Mouse (Mus musculus) small intestine, adult 2 months (tissue): ENCODE data around the gene Gon4l. TPM values are rescaled to one million over a fixed set of nuclear protein-coding genes. Genes with fewer than 3 reads are reported as not detected.
"Not testable (repeated sequence)": the region's sequence is repeated elsewhere in the genome, so short reads cannot be mapped to it uniquely, and the experiment has no call there.

Source experiments
- H3K27ac ChIP-seq: fragments of 200-500 bp; 2 replicates; pipeline ENCODE4 v1.5.1; 2012; ENCODE audit warnings: low read depth, low read length, control low read depth, inconsistent platforms; ENCODE audit not compliant: insufficient read depth
- H3K27me3 ChIP-seq: fragments of 200-500 bp; 2 replicates; pipeline ENCODE4 v1.6.1; 2012; ENCODE audit warnings: mild to moderate bottlenecking, moderate library complexity, low read length, inconsistent platforms; ENCODE audit not compliant: control insufficient read depth, insufficient read depth
- H3K36me3 ChIP-seq: fragments of 200-500 bp; 2 replicates; pipeline ENCODE4 v1.6.1; 2012; ENCODE audit warnings: mild to moderate bottlenecking, low read length, control low read depth, inconsistent platforms; ENCODE audit not compliant: control insufficient read depth, insufficient read depth
- H3K4me1 ChIP-seq: fragments of 200-500 bp; 2 replicates; pipeline ENCODE4 v1.6.1; 2012; ENCODE audit warnings: low read length, inconsistent platforms, mixed read lengths; ENCODE audit not compliant: control insufficient read depth, insufficient read depth, insufficient read length
- H3K4me3 ChIP-seq: fragments of 200-500 bp; 2 replicates; pipeline ENCODE4 v1.5.1; 2012; ENCODE audit warnings: low read depth, mild to moderate bottlenecking, control low read depth, inconsistent platforms, low read length, moderate library complexity
- CTCF ChIP-seq: fragments of 200-500 bp; IDR thresholded peaks from 2 replicates; pipeline ENCODE4 v1.5.1; 2012; ENCODE audit warnings: low read depth, mild to moderate bottlenecking, control low read depth, inconsistent platforms, low read length, moderate library complexity, mixed read lengths; ENCODE audit not compliant: insufficient replicate concordance, insufficient read length; ENCODE audit errors: extremely low read depth
- POLR2A ChIP-seq: fragments of 200-500 bp; IDR thresholded peaks from 2 replicates; pipeline ENCODE4 v1.6.1; 2012; ENCODE audit warnings: low read depth, mild to moderate bottlenecking, control low read depth, inconsistent platforms, low read length, moderate library complexity
- WGBS: fragments of 180-500 bp; shearing (Covaris S2); methylation state at CpG from one replicate; pipeline ENCODE4 v1.1.7; 2018; 5-methylcytosine and 5-hydroxymethylcytosine counted together
- polyA plus RNA-seq: library from polyadenylated mRNA; depleted of rRNA; stranded (reverse); fragments of >200 nt; gene quantifications from 2 replicates; pipeline ENCODE4 v1.2.3, GENCODE M21; 2012

The Gon4l gene
- polyA plus RNA-seq, 1 experiment: 8.7 TPM

- WGBS: 34% methylated on average over 4 of the region's 4 CpGs
Measured at GRCm38 (mm10) chr3:88849172-88849571, 14.1 kb downstream of the Gon4l start.

GRCm38 (mm10) chr3:88855837-88856236 is 20.8 kb downstream of the Gon4l start:
- Histone ChIP-seq H3K36me3 (peaks cover 51% of the 10 kb centered on the region), H3K4me1 (no peaks in the 10 kb centered on the region), H3K4me3 (no peak overlapping the region), H3K27me3 (no peaks in the 10 kb centered on the region), H3K27ac (no peak overlapping the region)
- WGBS: 67% methylated on average over 6 of the region's 6 CpGs
- TF ChIP-seq CTCF (no peak), POLR2A (no peak)

More at GRCm38 (mm10) chr3:88849172-88849571, 14.1 kb downstream of the Gon4l start:
- TF ChIP-seq POLR2A (no peak), CTCF (no peak)
- Histone ChIP-seq H3K36me3 (peaks cover 20% of the 10 kb centered on the region), H3K27me3 (no peaks in the 10 kb centered on the region), H3K4me1 (peaks cover 5% of the 10 kb centered on the region), H3K4me3 (no peak overlapping the region), H3K27ac (no peak overlapping the region)

DNA sequence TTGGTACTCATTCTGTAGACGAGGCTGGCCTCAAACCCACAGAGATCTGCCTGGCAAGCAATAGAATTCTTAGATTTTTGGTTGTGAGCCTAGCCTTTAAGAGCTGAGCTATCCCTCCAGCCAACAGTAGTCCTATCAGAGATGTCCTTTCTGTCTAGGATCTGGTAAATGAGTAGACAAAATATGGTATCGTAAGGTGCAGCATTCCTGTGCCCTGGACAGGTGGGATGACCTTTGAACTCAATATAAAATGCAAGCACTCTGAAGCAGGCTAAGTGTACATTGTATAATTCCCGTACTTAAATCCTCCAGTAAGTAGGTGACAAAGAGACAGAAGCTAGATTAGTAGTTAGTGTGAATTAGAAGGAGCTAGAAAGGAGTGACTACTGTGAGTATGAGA is 27.1 kb downstream of the Gon4l start:
- H3K36me3 ChIP-seq: peaks cover 57% of the 10 kb centered on the region
- WGBS: 53% methylated on average over 3 of the region's 3 CpGs
- no peaks in the 10 kb centered on the region for H3K27me3 ChIP-seq
- H3K4me1 ChIP-seq: no peaks in the 10 kb centered on the region
- H3K27ac ChIP-seq: no peak overlapping the region
- TF ChIP-seq POLR2A (no peak), CTCF (no peak)
- no peak overlapping the region for H3K4me3 ChIP-seq

- H3K27ac ChIP-seq, H3K4me1 ChIP-seq, H3K27me3 ChIP-seq, H3K4me3 ChIP-seq: not testable (repeated sequence)
- WGBS: no CpG with 5 or more reads among the region's 3 CpGs
- H3K36me3 ChIP-seq: peaks cover 26% of the 10 kb centered on the region
Measured at GRCm38 (mm10) chr3:88866735-88867134, 31.7 kb downstream of the Gon4l start.

DNA sequence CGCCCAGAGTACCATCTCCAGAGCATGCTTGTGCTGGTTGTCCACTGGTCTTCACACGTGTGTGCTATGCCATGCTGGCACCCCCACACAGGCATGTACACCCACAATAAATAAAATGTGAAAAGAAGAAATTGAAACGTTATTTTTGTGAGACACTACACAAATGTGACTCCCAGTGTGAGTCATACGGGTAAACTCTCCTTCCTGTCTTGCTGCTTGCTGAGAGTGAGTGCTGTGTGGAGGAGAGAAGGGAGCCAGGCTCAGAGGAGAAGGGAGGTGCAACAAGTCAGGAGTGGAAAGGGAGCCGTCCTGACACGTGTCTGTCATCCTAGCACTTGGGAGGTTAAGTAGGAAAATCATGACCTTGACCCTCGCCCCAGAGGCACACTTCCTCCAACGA is 32.1 kb downstream of the Gon4l start:
- H3K36me3 ChIP-seq: peaks cover 26% of the 10 kb centered on the region
- not testable (repeated sequence) for H3K27ac ChIP-seq, H3K4me3 ChIP-seq, H3K4me1 ChIP-seq, H3K27me3 ChIP-seq
- WGBS: no CpG with 5 or more reads among the region's 8 CpGs

DNA sequence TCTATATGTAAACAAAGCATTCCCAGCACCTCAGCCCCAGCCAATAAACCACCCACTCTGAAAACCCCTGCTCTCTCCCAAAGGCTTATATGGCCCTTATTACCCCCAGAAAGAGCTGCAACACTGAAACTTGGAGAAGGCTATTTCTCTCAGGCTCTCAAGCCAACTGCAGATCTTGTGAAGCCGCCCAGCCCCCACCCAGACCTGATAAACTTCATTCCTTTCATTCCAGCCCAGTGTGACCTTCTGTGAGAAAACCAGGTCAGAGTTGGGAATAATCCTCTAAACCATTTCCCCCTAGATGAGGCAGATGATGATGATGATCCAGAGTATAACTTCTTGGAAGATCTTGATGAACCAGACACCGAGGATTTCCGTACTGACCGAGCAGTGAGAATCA is 33.4 kb downstream of the Gon4l start:
- WGBS: 93% methylated on average over 3 of the region's 4 CpGs

DNA sequence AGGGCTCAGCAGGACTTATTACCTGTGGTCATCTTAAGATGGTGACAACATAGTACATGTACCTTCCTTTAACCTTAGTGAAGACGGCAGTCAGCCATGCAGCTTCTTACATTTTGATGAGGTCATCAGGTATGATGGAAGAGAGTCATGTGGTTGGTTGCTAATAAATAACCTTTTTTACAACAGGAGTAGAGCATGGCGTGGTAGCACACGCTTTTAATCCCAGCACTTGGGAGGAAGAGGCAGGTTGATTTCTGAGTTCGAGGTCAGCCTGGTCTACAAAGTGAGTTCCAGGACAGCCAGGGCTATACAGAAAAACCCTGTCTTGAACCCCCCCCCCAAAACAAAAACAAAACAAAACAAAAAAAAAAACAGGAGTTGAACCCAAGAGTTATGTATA is 47.5 kb downstream of the Gon4l start:
- WGBS: 87% methylated on average over 4 of the region's 4 CpGs
- not testable (repeated sequence) for H3K27me3 ChIP-seq, H3K36me3 ChIP-seq, H3K4me3 ChIP-seq, H3K4me1 ChIP-seq, H3K27ac ChIP-seq

More for the DNA sequence above, 33.4 kb downstream of the Gon4l start:
- H3K27ac ChIP-seq, H3K4me1 ChIP-seq, H3K27me3 ChIP-seq, H3K4me3 ChIP-seq: not testable (repeated sequence)
- peaks cover 17% of the 10 kb centered on the region for H3K36me3 ChIP-seq

DNA sequence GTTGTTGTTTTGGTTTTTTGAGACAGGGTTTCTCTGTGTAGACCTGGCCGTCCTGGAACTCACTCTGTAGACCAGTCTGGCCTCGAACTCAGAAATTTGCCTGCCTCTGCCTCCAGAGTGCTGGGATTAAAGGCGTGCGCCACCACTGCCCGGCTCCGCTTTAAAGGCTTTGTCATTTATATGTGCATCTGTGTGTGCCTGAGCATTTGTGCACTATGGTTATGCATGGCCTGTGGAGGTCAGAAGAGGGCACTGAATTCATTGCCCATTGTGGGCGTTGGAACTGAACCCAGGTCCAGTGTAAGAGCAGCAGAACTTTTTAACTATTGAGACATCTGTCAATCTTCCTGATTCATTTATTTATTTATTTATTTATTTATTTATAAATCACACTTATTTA is 58.0 kb downstream of the Gon4l start:
- WGBS: 94% methylated on average over 7 of the region's 7 CpGs

More for the DNA sequence above, 58.0 kb downstream of the Gon4l start:
- H3K4me1 ChIP-seq, H3K27me3 ChIP-seq, H3K4me3 ChIP-seq, H3K27ac ChIP-seq: not testable (repeated sequence)
- peaks cover 18% of the 10 kb centered on the region for H3K36me3 ChIP-seq
